In genomic region chr9:58656396-58656795, GRCm38 (mm10) we compare ENCODE assay signal across 9 mouse cellular contexts.
DNase-seq lines count a peak whose midpoint lies in the region; ATAC-seq and TF ChIP-seq lines count a peak whose summit lies in the region.
"Had no signal": no experiment of that assay in that cellular context is flagged by ENCODE, and none has a peak within 500 bp of the region (broad histone marks: within the 10 kb centered on the region; RNA-seq: fewer than 3 reads in every experiment).

No protein-coding gene starts in this region.

- DNase-seq in cerebellum, adult 2 months, result no peak
- DNase-seq in cerebellum, adult 9-11 months, result no peak
- DNase-seq in lung, adult 2 months, result no peak
- no peak for DNase-seq in lung, adult 18-20 months
- DNase-seq in heart, postnatal 4 days, result peak; percentile 47
- peak; percentile 59 to 72 for DNase-seq in spleen, postnatal 14 days (ENCODE audit: low spot score in 2 of 2)
- DNase-seq in left cerebral cortex, postnatal 36 days (ENCODE audit: low spot score in 2 of 2), result no peak

- no peak overlapping the region for H3K4me3 ChIP-seq in cerebellum, adult 2 months (replicated peaks; ENCODE audit: insufficient read depth, low read depth, low read length)
- no peak overlapping the region for H3K4me3 ChIP-seq in lung, adult 2 months (replicated peaks; ENCODE audit: extremely low read depth, low read depth, low read length)
- H3K4me3 ChIP-seq in midbrain, embryonic 16.5 days (ENCODE audit: low read depth, low read length), result no peak overlapping the region
- H3K4me3 ChIP-seq: limb, embryonic 13.5 days had no signal

- no peaks in the 10 kb centered on the region for H3K27me3 ChIP-seq in cerebellum, adult 2 months (ENCODE audit: control insufficient read depth, insufficient read depth, low read length)
- no peaks in the 10 kb centered on the region for H3K27me3 ChIP-seq in midbrain, embryonic 16.5 days (ENCODE audit: control insufficient read depth, insufficient read depth, low read depth, low read length)
- H3K27me3 ChIP-seq: limb, embryonic 13.5 days had no signal

- TF ChIP-seq CTCF in cerebellum, adult 2 months (IDR thresholded peaks at IDR 0.05; ENCODE audit: borderline replicate concordance, insufficient read depth, low read depth, low read length), result peak; percentile 31; the same call in 1 of the 2 replicates
- peak; percentile 39 for TF ChIP-seq CTCF in lung, adult 2 months (IDR thresholded peaks at IDR 0.05; ENCODE audit: insufficient read depth, low read length)

- no peak overlapping the region for H3K4me2 ChIP-seq in midbrain, embryonic 16.5 days (ENCODE audit: low read length)
- H3K4me2 ChIP-seq: limb, embryonic 13.5 days had no signal

- no peaks in the 10 kb centered on the region for H3K4me1 ChIP-seq in cerebellum, adult 2 months (ENCODE audit: control insufficient read depth, insufficient read depth, low read length)
- no peaks in the 10 kb centered on the region; the same call in none of the 2 replicates for H3K4me1 ChIP-seq in lung, adult 2 months (ENCODE audit: control insufficient read depth, insufficient read depth, low read length)
- H3K4me1 ChIP-seq in midbrain, embryonic 16.5 days (ENCODE audit: control insufficient read depth, insufficient read depth, low read length), result no peaks in the 10 kb centered on the region
- H3K4me1 ChIP-seq: limb, embryonic 13.5 days had no signal

- no peaks in the 10 kb centered on the region for H3K9me3 ChIP-seq in midbrain, embryonic 16.5 days (replicated peaks; ENCODE audit: control insufficient read depth, low read length, poor library complexity, severe bottlenecking)
- H3K9me3 ChIP-seq: limb, embryonic 13.5 days had no signal

- no peak for TF ChIP-seq POLR2A in cerebellum, adult 2 months (IDR thresholded peaks at IDR 0.05; ENCODE audit: borderline replicate concordance, insufficient read depth, low read length)
- TF ChIP-seq POLR2A in lung, adult 2 months (IDR thresholded peaks at IDR 0.05; ENCODE audit: borderline replicate concordance, extremely low read depth, low read depth, low read length), result no peak

- H3K36me3 ChIP-seq in midbrain, embryonic 16.5 days (ENCODE audit: control insufficient read depth, insufficient read depth, low read length), result no peaks in the 10 kb centered on the region

- no peak overlapping the region for H3K9ac ChIP-seq in midbrain, embryonic 16.5 days (ENCODE audit: low read depth, low read length)
- H3K9ac ChIP-seq: limb, embryonic 13.5 days had no signal

- intact Hi-C loops in left cerebral cortex, postnatal 36 days (cut with DNase I), result no loop called here

- no peak overlapping the region for H3K27ac ChIP-seq in cerebellum, adult 2 months (ENCODE audit: insufficient read depth, low read length)
- H3K27ac ChIP-seq in midbrain, embryonic 16.5 days (ENCODE audit: low read length), result no peak overlapping the region
- H3K27ac ChIP-seq: limb, embryonic 13.5 days had no signal

- 62% methylated on average over 2 of the region's 2 CpGs for WGBS in cerebellum, adult 2 months
- 57% methylated on average over 2 of the region's 2 CpGs for WGBS in lung, adult 2 months
- WGBS in midbrain, embryonic 16.5 days, result 68% methylated on average over 2 of the region's 2 CpGs

- no peak for ATAC-seq in midbrain, embryonic 16.5 days

Comparison
In these comparisons a context has a peak if more than half of its experiments do, and no peak if none do; other contexts are left out.
1. DNase-seq: peak in heart, postnatal 4 days (single experiment) and spleen, postnatal 14 days (2 of 2); none in cerebellum, adult 2 months (0 of 2), cerebellum, adult 9-11 months (single experiment), lung, adult 2 months (single experiment), lung, adult 18-20 months (0 of 2) and left cerebral cortex, postnatal 36 days (0 of 2).